Mouse (Mus musculus) mature B cell (primary cell): Measurements from ENCODE around the gene Cers6.

ENCODE experiments used
- in situ Hi-C: fragments of 300-500 bp; cut with MboI; formaldehyde crosslinking; loops from 2 replicates; pipeline ENCODE4 v1.14.3; 2019

The Cers6 gene

GRCm38 (mm10) chr2:69019026-69019565 is 157.9 kb downstream of the Cers6 start:
- in situ Hi-C loops, result no loop called here

DNA sequence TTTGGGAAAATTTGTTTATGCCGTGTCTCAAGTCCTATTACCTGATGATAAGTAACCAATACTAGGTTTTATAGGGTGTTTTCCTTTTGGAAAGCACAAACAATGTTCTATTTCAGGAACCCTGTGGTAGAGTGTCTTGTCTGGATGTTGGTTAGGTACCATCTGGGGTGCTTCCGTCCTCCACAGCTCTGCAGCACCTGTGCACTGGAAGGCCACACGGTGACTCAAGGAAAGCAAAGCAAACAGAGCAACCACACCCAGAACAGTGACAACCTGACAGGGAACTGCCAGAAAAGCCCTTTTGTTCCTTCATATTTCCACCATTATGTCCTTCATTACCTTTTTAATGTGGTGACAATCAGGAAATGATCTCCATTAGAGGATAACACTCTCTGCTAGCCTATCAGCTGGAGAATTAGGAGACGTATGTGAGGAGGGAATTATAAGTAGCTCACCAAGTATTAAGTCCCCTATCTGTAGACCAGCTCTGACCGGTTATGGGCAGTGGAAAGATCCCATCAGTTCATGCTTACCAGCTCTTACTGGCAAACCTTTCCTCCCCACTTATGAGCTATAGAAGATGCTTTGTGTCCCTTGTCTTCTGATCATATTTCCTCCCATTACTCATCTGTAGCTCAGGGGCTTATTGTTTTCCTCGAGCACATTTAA is 158.7 kb downstream of the Cers6 start:
- in situ Hi-C loops, result no loop called here

- in situ Hi-C loops, result no loop called here
Observed at GRCm38 (mm10) chr2:69020636-69021310, 159.5 kb downstream of the Cers6 start.

DNA sequence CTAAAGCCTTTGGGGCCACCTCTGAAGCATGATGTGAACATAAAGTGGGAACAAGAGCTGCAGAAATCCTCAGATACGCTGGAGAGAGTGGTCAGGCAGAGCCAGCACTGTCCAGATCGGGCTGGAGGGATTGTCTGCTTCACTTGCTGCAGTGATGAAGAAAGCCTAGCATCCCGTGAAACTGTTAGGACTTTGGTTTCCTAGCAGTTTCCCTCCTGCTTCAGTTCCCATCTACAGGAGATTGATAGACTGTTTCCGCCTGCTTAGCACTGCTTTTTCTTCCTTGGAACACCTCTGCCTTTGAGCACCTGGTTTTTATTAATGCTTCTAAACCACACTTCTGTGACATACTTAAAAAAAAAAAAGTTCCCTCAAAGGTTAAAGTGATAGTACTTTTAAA is 160.3 kb downstream of the Cers6 start:
- in situ Hi-C loops, result no loop called here

DNA sequence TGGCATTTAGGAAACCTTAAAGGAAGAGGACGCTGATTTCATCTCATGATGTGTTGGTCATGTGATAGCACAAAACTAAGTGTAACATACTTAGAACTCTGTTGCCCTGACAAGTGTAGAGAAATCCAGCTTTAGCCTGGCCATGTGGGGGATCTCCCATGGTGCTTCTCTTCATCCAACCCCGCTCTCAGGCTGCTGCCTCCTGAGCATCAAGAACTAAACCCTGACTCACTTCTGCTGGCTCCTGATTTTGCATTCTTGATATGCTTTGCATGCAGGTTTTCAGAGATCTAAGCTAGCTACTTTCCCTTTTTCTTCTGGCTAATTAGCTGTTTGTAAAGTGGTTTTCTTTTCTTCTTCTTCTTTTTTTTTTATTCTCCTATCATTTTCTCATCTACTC is 163.6 kb downstream of the Cers6 start:
- in situ Hi-C loops, result no loop called here

DNA sequence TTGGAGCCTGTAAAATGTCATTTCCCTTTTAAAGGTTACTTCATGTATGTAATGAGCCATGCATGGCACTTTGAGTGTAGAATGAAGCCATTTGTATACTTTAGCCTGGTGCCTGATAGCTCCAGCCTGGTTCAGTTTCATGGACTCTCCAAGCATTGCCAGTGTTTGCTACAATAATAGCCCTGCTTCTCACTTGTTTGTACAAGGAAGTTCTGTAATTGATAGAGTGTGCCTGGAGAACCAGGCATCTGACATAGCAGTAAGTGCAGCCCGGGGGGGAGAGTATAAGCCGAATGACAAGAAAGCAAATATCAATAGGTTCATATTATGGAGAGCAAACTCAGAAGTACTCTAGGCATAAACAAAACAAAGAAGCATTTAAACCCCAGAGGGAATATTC is 171.3 kb downstream of the Cers6 start:
- in situ Hi-C loops, result no loop called here

DNA sequence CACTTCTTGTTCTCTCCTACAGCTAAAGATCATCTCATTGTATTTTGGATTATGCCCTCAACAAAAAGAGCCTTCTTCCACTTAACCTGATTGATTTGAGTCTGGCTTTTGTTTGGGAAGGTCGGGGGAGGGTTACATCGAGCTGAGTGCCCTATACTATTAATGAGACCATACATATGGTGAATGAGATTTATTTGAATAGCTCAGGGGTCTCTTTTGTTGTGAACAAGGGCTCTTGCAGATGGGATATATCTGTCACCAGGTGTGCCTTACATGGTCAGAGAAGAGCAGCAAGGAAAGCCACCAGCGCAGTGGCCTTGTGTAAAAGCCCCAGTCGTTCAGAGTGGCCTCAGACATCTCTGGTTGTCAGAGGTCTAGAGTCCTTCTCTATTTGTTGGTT is 174.2 kb downstream of the Cers6 start:
- in situ Hi-C loops, result no loop called here

DNA sequence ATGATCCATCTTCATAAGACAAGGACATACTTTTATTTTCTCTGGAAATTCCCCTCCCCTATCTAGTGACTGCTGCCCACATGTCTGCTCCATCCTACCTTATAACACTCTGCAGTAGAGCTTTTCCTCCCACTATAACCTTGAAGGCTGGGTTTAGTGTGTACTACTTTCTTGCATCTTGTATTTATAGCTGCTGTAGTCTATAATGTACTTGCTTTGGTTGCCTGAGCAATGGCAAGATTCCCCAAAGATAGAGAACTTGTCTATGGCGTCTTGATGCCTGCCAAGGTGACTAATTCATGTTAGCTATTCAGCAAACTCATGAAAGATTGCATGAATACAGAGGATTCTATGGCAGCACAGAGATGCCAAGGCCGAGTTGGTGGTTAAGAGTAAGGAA is 176.1 kb downstream of the Cers6 start:
- in situ Hi-C loops, result no loop called here

DNA sequence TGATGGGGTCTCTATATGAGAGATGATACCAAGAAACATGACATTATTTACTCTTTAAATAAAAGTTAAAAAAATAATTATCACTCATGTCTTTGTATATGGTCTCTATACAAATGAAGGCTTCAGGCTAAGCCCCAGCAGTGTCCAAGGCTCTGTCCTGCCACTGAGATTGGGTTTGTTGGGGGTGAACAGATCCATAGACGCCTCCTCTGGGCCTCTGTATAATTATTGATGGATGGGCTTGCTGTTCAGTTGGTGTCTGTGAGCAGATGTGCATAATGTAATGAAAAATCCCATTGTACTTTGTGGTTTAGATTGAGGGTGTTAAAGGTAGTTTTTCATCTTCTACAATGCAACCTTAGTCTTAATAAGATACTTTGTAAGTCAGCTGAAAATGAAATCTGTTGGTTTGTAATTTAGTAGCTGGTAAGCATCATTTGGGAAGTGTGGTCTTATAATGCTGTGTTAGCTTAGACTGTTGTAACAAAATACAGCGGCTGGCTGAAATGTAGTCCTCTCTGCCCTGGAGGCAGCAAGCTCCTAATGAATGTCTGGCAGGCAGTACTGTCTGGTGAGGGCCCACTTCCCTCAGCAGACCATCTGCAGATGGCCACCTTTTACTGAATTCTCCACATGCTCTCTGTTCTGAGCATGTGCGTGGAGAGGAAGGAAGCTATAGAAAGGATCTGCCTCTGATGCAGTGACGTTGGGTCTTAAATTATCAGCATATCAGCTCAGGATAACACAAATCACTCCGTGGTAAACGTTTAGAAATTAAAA is 181.3 kb downstream of the Cers6 start:
- in situ Hi-C loops, result no loop called here

GRCm38 (mm10) chr2:69043431-69044118 is 182.3 kb downstream of the Cers6 start:
- in situ Hi-C loops, result no loop called here

GRCm38 (mm10) chr2:69045926-69046325 is 184.7 kb downstream of the Cers6 start:
- in situ Hi-C loops, result no loop called here

GRCm38 (mm10) chr2:69047297-69047696 is 186.1 kb downstream of the Cers6 start:
- in situ Hi-C loops, result no loop called here

DNA sequence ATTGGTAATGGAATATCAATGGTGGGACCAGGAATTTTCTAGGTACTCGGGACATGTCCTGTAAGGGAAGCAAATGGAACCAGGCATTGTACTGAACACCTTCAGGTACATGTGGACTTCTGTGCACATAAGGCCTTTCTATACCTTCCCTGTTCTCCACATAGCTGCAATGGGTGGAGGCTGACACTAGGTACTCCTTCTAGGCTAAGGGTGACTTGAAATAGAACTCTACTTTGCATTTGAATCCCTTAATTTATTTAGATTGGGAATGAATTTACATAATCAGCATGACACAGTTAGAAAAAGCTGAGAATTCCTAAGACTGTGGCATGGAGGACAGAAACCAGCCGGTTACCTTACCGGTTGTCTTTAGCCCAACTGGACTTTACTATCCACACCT is 186.6 kb downstream of the Cers6 start:
- in situ Hi-C loops, result no loop called here

DNA sequence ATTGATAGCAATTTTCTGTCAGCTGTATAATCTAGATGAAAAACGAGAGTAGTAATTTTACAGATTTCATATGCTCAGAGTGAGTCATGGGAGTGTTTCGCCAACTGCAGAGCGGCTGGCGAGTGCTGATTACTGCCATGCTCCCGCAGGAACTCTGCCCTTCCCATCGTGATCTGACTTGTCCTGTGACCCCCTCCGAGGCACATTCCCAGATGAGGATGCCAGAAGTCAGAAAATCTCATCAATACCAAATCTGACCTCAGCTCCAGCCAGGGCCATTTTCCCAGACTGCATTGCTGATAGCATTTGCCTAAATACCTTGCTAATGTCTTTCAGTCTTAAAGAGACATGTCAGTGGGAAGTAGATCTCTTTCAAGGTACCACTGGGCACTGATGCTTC is 187.9 kb downstream of the Cers6 start:
- in situ Hi-C loops, result no loop called here

- in situ Hi-C loops, result no loop called here
Observed at GRCm38 (mm10) chr2:69050189-69050588, 188.9 kb downstream of the Cers6 start.

DNA sequence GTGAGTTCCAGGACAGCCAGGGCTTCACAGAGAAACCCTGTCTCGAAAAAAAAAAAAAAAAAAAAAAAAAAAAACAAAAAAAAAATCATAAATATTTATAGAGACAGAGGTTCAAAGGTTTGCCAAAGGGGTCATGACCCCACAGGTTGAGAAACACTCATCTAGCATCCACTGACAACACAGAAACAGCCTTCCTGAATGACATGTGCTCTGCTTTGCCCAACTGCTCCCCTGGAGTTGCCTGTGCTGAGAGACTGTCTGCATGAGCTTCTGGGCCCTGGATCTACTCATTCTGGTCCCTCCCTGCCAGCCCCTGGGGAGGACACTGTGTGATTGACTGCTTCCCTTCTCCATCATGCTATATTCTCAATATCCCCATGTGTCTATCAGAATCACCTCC is 190.4 kb downstream of the Cers6 start:
- in situ Hi-C loops, result no loop called here

DNA sequence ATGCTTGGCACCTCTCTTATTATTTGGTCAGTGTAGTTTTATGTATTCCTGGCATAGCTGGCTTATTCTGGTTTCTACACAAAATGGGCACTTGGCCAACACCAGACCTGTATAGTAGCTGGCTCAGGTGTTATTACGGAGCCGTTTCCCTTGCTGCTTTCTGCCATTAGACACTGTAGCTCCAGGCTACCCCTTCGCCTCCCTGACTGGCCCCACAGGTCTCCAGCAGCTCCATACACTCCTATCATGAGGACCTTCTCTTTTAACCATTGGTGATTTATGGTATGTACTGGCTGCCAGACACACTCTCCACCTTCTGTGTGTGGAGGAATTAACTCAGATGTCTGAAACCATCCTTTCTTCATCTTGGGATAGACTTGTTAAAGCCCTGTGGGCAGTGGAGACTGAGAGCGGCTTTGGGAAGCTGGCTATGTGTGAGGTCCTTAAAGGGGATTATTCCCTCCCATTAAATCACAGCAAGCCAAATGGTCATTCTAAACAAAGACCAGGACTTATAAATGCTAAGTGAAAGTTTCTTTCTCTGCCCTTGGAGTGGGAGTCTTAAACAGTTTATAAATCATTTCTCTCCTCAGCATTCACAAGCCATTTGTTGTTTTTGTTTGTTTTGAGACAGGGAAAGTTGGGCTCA is 192.1 kb downstream of the Cers6 start:
- in situ Hi-C loops, result no loop called here

GRCm38 (mm10) chr2:69054279-69054678 is 193.0 kb downstream of the Cers6 start:
- in situ Hi-C loops, result no loop called here

- in situ Hi-C loops, result no loop called here
Observed at GRCm38 (mm10) chr2:69055174-69055573, 193.9 kb downstream of the Cers6 start.

- in situ Hi-C loops, result no loop called here
Observed at GRCm38 (mm10) chr2:69061313-69061712, 200.1 kb downstream of the Cers6 start.

DNA sequence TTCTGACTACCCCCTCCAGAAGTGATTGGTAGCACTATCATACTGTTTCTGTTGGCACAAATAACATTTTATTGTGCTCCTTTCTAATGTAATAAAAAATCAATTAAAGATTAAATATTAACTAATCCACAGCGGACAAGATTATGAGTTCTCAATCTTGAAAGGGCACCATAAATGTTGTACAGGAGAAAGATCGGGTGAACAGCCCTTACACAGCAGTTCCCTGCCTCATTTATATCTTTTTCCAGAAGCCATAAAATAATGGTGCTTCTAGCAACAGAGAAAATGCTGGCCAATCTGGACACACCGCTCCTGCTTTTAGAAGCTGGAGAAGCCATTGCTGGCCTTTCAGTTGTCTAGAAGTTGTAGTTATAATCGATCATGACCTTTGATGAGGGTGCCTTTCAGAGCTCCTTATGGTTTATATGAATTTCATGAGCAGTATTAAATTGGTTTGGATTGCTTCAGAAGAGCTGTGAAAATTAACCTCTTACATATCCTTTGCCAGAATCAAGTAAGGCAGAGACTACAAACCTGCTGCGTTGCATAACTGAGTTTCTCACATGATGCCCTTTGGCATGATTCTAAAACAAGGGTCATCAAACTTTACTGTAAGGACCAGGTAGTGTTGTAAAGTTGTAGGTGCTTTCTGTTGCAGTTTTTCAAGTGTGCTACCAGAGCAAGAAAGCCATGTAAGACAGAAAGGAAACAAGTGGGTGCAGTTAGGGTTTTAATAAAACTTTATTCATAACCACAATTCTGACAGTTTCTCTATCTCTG is 200.9 kb downstream of the Cers6 start:
- in situ Hi-C loops, result no loop called here
